Mouse (Mus musculus): Measurements from ENCODE around the gene Atox1. TPM values are rescaled to one million over a fixed set of nuclear protein-coding genes. Genes with fewer than 3 reads are reported as not detected.

Gene Atox1
- polyA plus RNA-seq, 1 experiment from 2014 or later = 264 TPM

- Histone ChIP-seq H3K27ac (no peak overlapping the region), H3K4me3 (replicated peaks) (no peak overlapping the region), H3K4me1 (replicated peaks) (peaks cover 24% of the 10 kb centered on the region), H3K9me3 (no peaks in the 10 kb centered on the region), H3K36me3 (peaks cover 41% of the 10 kb centered on the region), H3K9ac (replicated peaks) (no peak overlapping the region), H3K4me2 (no peak overlapping the region), H3K27me3 (no peaks in the 10 kb centered on the region)
- 95% methylated on average over 2 of the region's 2 CpGs for WGBS
- no peak for ATAC-seq (ENCODE audit: insufficient number of reproducible peaks, insufficient read depth, low FRiP score, low TSS enrichment, low read depth)
Measured at GRCm38 (mm10) chr11:55413416-55413796, 47.6 kb downstream of the Atox1 start.

GRCm38 (mm10) chr11:55412680-55413415 is 48.2 kb downstream of the Atox1 start:
- no peak overlapping the region for H3K9ac ChIP-seq (replicated peaks)
- peaks cover 22% of the 10 kb centered on the region for H3K4me1 ChIP-seq (replicated peaks)
- H3K4me3 ChIP-seq (replicated peaks) = no peak overlapping the region
- no peaks in the 10 kb centered on the region for H3K9me3 ChIP-seq
- ATAC-seq (ENCODE audit: insufficient number of reproducible peaks, insufficient read depth, low FRiP score, low TSS enrichment, low read depth) = no peak
- H3K27me3 ChIP-seq = no peaks in the 10 kb centered on the region
- WGBS = 91% methylated on average over 10 of the region's 10 CpGs
- H3K36me3 ChIP-seq = peaks cover 47% of the 10 kb centered on the region
- no peak overlapping the region for H3K27ac ChIP-seq
- no peak overlapping the region for H3K4me2 ChIP-seq

- 76% methylated on average over 7 of the region's 7 CpGs for WGBS
- no peak for ATAC-seq (ENCODE audit: insufficient number of reproducible peaks, insufficient read depth, low FRiP score, low TSS enrichment, low read depth)
- Histone ChIP-seq H3K9me3 (no peaks in the 10 kb centered on the region), H3K4me2 (no peak overlapping the region), H3K36me3 (peaks cover 55% of the 10 kb centered on the region), H3K9ac (replicated peaks) (no peak overlapping the region), H3K4me3 (replicated peaks) (no peak overlapping the region), H3K4me1 (replicated peaks) (peaks cover 14% of the 10 kb centered on the region), H3K27me3 (no peaks in the 10 kb centered on the region), H3K27ac (no peak overlapping the region)
Measured at GRCm38 (mm10) chr11:55412034-55412433, 49.0 kb downstream of the Atox1 start.

GRCm38 (mm10) chr11:55410502-55410901 is 50.5 kb downstream of the Atox1 start:
- Histone ChIP-seq H3K27me3 (no peaks in the 10 kb centered on the region), H3K4me2 (no peak overlapping the region), H3K9me3 (no peaks in the 10 kb centered on the region), H3K36me3 (peaks cover 69% of the 10 kb centered on the region), H3K4me1 (replicated peaks) (peaks cover 8% of the 10 kb centered on the region; the same call in 1 of the 2 replicates), H3K27ac (no peak overlapping the region), H3K9ac (replicated peaks) (no peak overlapping the region), H3K4me3 (replicated peaks) (no peak overlapping the region)
- WGBS = 54% methylated on average over 3 of the region's 3 CpGs
- ATAC-seq (ENCODE audit: insufficient number of reproducible peaks, insufficient read depth, low FRiP score, low TSS enrichment, low read depth) = no peak

GRCm38 (mm10) chr11:55410005-55410404 is 51.0 kb downstream of the Atox1 start:
- Histone ChIP-seq H3K4me1 (replicated peaks) (peaks cover 8% of the 10 kb centered on the region; the same call in 1 of the 2 replicates), H3K4me2 (no peak overlapping the region), H3K36me3 (peaks cover 71% of the 10 kb centered on the region), H3K27ac (no peak overlapping the region), H3K9me3 (no peaks in the 10 kb centered on the region), H3K9ac (replicated peaks) (no peak overlapping the region), H3K4me3 (replicated peaks) (no peak overlapping the region), H3K27me3 (no peaks in the 10 kb centered on the region)
- WGBS = 92% methylated on average over 3 of the region's 3 CpGs
- no peak for ATAC-seq (ENCODE audit: insufficient number of reproducible peaks, insufficient read depth, low FRiP score, low TSS enrichment, low read depth)

GRCm38 (mm10) chr11:55407133-55407532 is 53.9 kb downstream of the Atox1 start:
- Histone ChIP-seq H3K9ac (replicated peaks) (no peak overlapping the region), H3K4me3 (replicated peaks) (no peak overlapping the region), H3K27me3 (no peaks in the 10 kb centered on the region), H3K36me3 (peaks cover 85% of the 10 kb centered on the region), H3K4me2 (no peak overlapping the region), H3K4me1 (replicated peaks) (no peaks in the 10 kb centered on the region), H3K9me3 (no peaks in the 10 kb centered on the region), H3K27ac (no peak overlapping the region)
- no peak for ATAC-seq (ENCODE audit: insufficient number of reproducible peaks, insufficient read depth, low FRiP score, low TSS enrichment, low read depth)
- WGBS = 81% methylated on average over 4 of the region's 4 CpGs

- Histone ChIP-seq H3K9ac (replicated peaks) (no peak overlapping the region), H3K27ac (no peak overlapping the region), H3K4me3 (replicated peaks) (no peak overlapping the region), H3K4me2 (no peak overlapping the region), H3K27me3 (no peaks in the 10 kb centered on the region), H3K4me1 (replicated peaks) (no peaks in the 10 kb centered on the region), H3K9me3 (no peaks in the 10 kb centered on the region), H3K36me3 (peaks cover 93% of the 10 kb centered on the region)
- ATAC-seq (ENCODE audit: insufficient number of reproducible peaks, insufficient read depth, low FRiP score, low TSS enrichment, low read depth) = no peak
- whole genome bisulfite sequencing = 63% methylated on average over 8 of the region's 8 CpGs
Measured at GRCm38 (mm10) chr11:55405601-55406469, 55.2 kb downstream of the Atox1 start.

- Histone ChIP-seq H3K4me2 (no peak overlapping the region), H3K9ac (replicated peaks) (no peak overlapping the region), H3K9me3 (no peaks in the 10 kb centered on the region), H3K4me3 (replicated peaks) (no peak overlapping the region), H3K36me3 (peaks cover 98% of the 10 kb centered on the region), H3K27me3 (no peaks in the 10 kb centered on the region), H3K4me1 (replicated peaks) (no peaks in the 10 kb centered on the region), H3K27ac (no peak overlapping the region)
- ATAC-seq (ENCODE audit: insufficient number of reproducible peaks, insufficient read depth, low FRiP score, low TSS enrichment, low read depth) = no peak
- WGBS = 85% methylated on average over 9 of the region's 9 CpGs
Measured at GRCm38 (mm10) chr11:55404659-55405457, 56.2 kb downstream of the Atox1 start.

- Histone ChIP-seq H3K4me2 (no peak overlapping the region), H3K36me3 (peaks cover 92% of the 10 kb centered on the region), H3K9me3 (no peaks in the 10 kb centered on the region), H3K4me3 (replicated peaks) (no peak overlapping the region), H3K27me3 (no peaks in the 10 kb centered on the region), H3K27ac (no peak overlapping the region), H3K4me1 (replicated peaks) (no peaks in the 10 kb centered on the region), H3K9ac (replicated peaks) (no peak overlapping the region)
- 90% methylated on average over 2 of the region's 2 CpGs for WGBS
- ATAC-seq (ENCODE audit: insufficient number of reproducible peaks, insufficient read depth, low FRiP score, low TSS enrichment, low read depth) = no peak
Measured at GRCm38 (mm10) chr11:55400863-55401262, 60.2 kb downstream of the Atox1 start.

- peaks cover 83% of the 10 kb centered on the region for H3K36me3 ChIP-seq
- no peak overlapping the region for H3K9ac ChIP-seq (replicated peaks)
- no peak overlapping the region for H3K4me2 ChIP-seq
- ATAC-seq (ENCODE audit: insufficient number of reproducible peaks, insufficient read depth, low FRiP score, low TSS enrichment, low read depth) = no peak
- WGBS = 89% methylated on average over 8 of the region's 8 CpGs
- H3K9me3 ChIP-seq = no peaks in the 10 kb centered on the region
- no peaks in the 10 kb centered on the region for H3K4me1 ChIP-seq (replicated peaks)
- H3K4me3 ChIP-seq (replicated peaks) = no peak overlapping the region
- H3K27ac ChIP-seq = no peak overlapping the region
- H3K27me3 ChIP-seq = no peaks in the 10 kb centered on the region; the same call in 1 of the 2 replicates
Measured at GRCm38 (mm10) chr11:55398371-55398770, 62.7 kb downstream of the Atox1 start.

- Histone ChIP-seq H3K4me2 (no peak overlapping the region), H3K27ac (no peak overlapping the region), H3K9me3 (no peaks in the 10 kb centered on the region), H3K36me3 (peaks cover 74% of the 10 kb centered on the region), H3K27me3 (no peaks in the 10 kb centered on the region; the same call in 1 of the 2 replicates), H3K4me1 (replicated peaks) (no peaks in the 10 kb centered on the region), H3K9ac (replicated peaks) (no peak overlapping the region), H3K4me3 (replicated peaks) (no peak overlapping the region)
- ATAC-seq (ENCODE audit: insufficient number of reproducible peaks, insufficient read depth, low FRiP score, low TSS enrichment, low read depth) = no peak
- 86% methylated on average over 9 of the region's 9 CpGs for WGBS
Measured at GRCm38 (mm10) chr11:55397441-55397840, 63.6 kb downstream of the Atox1 start.
